Mouse (Mus musculus): ENCODE measurements around the gene Yif1a.

GRCm38 (mm10) chr19:5062041-5062440 lies 26.3 kb upstream of the Yif1a start:
- TF ChIP-seq CTCF (IDR thresholded peaks at IDR 0.05; ENCODE audit: low read depth, low read length) (no peak), GATA1 (IDR thresholded peaks at IDR 0.05; ENCODE audit: borderline replicate concordance, low read length) (no peak), GATA2 (IDR thresholded peaks at IDR 0.05; ENCODE audit: borderline replicate concordance, low read depth, low read length) (no peak), POLR2AphosphoS5 (IDR thresholded peaks at IDR 0.05; ENCODE audit: insufficient replicate concordance, low read depth, low read length) (no peak)
